Mouse (Mus musculus): ENCODE results near the gene Ccdc9. TPM values are rescaled to one million over a fixed set of nuclear protein-coding genes. Genes with fewer than 3 reads are reported as not detected.

Gene Ccdc9
- total RNA-seq, 2 experiments from 2014 or later: 86.2 to 91.5 TPM

DNA sequence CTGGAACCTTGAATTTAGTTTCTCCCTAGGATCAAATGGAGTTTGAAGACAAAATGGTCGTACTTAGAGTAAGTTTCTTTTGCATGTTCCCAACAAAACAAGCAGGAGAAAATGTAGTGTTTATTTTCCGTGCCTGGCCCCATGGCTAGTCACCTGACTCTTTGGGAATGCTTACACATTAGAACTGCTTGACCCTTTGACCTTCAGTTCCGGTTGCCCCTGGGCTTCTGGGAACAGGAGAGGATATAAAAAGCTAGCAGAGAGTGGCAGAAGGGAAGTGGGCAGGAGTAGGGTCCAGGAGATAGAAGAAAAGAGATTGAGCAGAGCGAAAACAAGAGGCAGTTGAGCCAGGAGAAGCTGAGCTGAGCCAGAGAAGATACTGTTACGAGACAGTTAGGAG is 56.7 kb downstream of the Ccdc9 start:
- intact Hi-C loops (cut with DNase I): no loop called here
- no peak for DNase-seq

Other genes starting within 250 kb of the Ccdc9 start
- gene Bicra, start 238.9 kb downstream of the Ccdc9 start, total RNA-seq (2021): 10 to 100 TPM; 25.3 to 25.8 TPM
- gene Zfp541, start 225.0 kb downstream of the Ccdc9 start, total RNA-seq (2021): under 1 TPM; 0.38 to 0.58 TPM
- gene Napa, start 188.3 kb downstream of the Ccdc9 start, total RNA-seq (2021): 100 to 1,000 TPM; 141 to 157 TPM
- 10 to 100 TPM; 38.0 to 43.2 TPM for gene Kptn, start 166.9 kb downstream of the Ccdc9 start, total RNA-seq (2021)
- gene Slc8a2, start 157.0 kb downstream of the Ccdc9 start, total RNA-seq (2021): 100 to 1,000 TPM; 106 to 117 TPM
- gene Meis3, start 111.7 kb downstream of the Ccdc9 start, total RNA-seq (2021): 10 to 100 TPM; 70.6 to 74.8 TPM
- gene Dhx34, start 64.8 kb downstream of the Ccdc9 start, total RNA-seq (2021): 10 to 100 TPM; 12.2 to 13.4 TPM
- under 1 TPM; 0.14 to 0.30 TPM for gene C5ar2, start 42.6 kb downstream of the Ccdc9 start, total RNA-seq (2021)
- gene C5ar1, start 27.3 kb downstream of the Ccdc9 start, total RNA-seq (2021): 1 to 10 TPM in 1 of 2 experiments, under 1 TPM in 1; 0.97 to 1.8 TPM
- gene Inafm1, start 13.2 kb downstream of the Ccdc9 start, total RNA-seq (2021): 10 to 100 TPM; 42.8 to 46.5 TPM
- 10 to 100 TPM; 45.7 to 51.8 TPM for gene Bbc3, start 21.6 kb upstream of the Ccdc9 start, total RNA-seq (2021)
- 100 to 1,000 TPM; 119 to 129 TPM for gene Sae1, start 101.0 kb upstream of the Ccdc9 start, total RNA-seq (2021)
- gene Zc3h4, start 114.1 kb upstream of the Ccdc9 start, total RNA-seq (2021): 10 to 100 TPM; 67.8 to 68.5 TPM
- gene Tmem160, start 166.0 kb upstream of the Ccdc9 start, total RNA-seq (2021): 10 to 100 TPM; 61.8 to 66.8 TPM
- 10 to 100 TPM; 22.8 to 24.6 TPM for gene Npas1, start 190.9 kb upstream of the Ccdc9 start, total RNA-seq (2021)